Mouse (Mus musculus): ENCODE results near the gene Rasgef1a.
A peak's percentile ranks its signal among the peaks of the same experiment; 100 is the strongest.

Gene Rasgef1a

GRCm38 (mm10) chr6:118022898-118023635 lies 11.8 kb downstream of the Rasgef1a start:
- DNase-seq (ENCODE audit: low read depth, low spot score), result no peak

- no peak for DNase-seq (ENCODE audit: low read depth, low spot score)
Observed at GRCm38 (mm10) chr6:118027036-118027435, 15.8 kb downstream of the Rasgef1a start.

- no peak for DNase-seq (ENCODE audit: low read depth, low spot score)
Observed at GRCm38 (mm10) chr6:118031467-118031866, 20.2 kb downstream of the Rasgef1a start.

GRCm38 (mm10) chr6:118035639-118036038 lies 24.4 kb downstream of the Rasgef1a start:
- DNase-seq (ENCODE audit: low read depth, low spot score), result no peak

- DNase-seq (ENCODE audit: low read depth, low spot score), result no peak
Observed at GRCm38 (mm10) chr6:118036118-118036805, 25.0 kb downstream of the Rasgef1a start.

GRCm38 (mm10) chr6:118036866-118037265 lies 25.6 kb downstream of the Rasgef1a start:
- DNase-seq (ENCODE audit: low read depth, low spot score), result no peak

- no peak for DNase-seq (ENCODE audit: low read depth, low spot score)
Observed at GRCm38 (mm10) chr6:118045180-118045579, 33.9 kb downstream of the Rasgef1a start.

GRCm38 (mm10) chr6:118045892-118046291 lies 34.7 kb downstream of the Rasgef1a start:
- no peak for DNase-seq (ENCODE audit: low read depth, low spot score)

GRCm38 (mm10) chr6:118046511-118046910 lies 35.3 kb downstream of the Rasgef1a start:
- DNase-seq (ENCODE audit: low read depth, low spot score), result no peak

- DNase-seq (ENCODE audit: low read depth, low spot score), result no peak
Observed at GRCm38 (mm10) chr6:118046924-118047323, 35.7 kb downstream of the Rasgef1a start.

GRCm38 (mm10) chr6:118047811-118048505 lies 36.7 kb downstream of the Rasgef1a start:
- no peak for DNase-seq (ENCODE audit: low read depth, low spot score)

GRCm38 (mm10) chr6:118049776-118050175 lies 38.5 kb downstream of the Rasgef1a start:
- no peak for DNase-seq (ENCODE audit: low read depth, low spot score)

GRCm38 (mm10) chr6:118051474-118051873 lies 40.2 kb downstream of the Rasgef1a start:
- DNase-seq (ENCODE audit: low read depth, low spot score), result no peak

GRCm38 (mm10) chr6:118055209-118055608 lies 44.0 kb downstream of the Rasgef1a start:
- DNase-seq (ENCODE audit: low read depth, low spot score), result no peak

GRCm38 (mm10) chr6:118061266-118061665 lies 50.0 kb downstream of the Rasgef1a start:
- no peak for DNase-seq (ENCODE audit: low read depth, low spot score)

- DNase-seq (ENCODE audit: low read depth, low spot score), result no peak
Observed at GRCm38 (mm10) chr6:118063266-118063665, 52.0 kb downstream of the Rasgef1a start.

GRCm38 (mm10) chr6:118064968-118065530 lies 53.8 kb downstream of the Rasgef1a start:
- no peak for DNase-seq (ENCODE audit: low read depth, low spot score)

- no peak for DNase-seq (ENCODE audit: low read depth, low spot score)
Observed at GRCm38 (mm10) chr6:118065837-118066198, 54.6 kb downstream of the Rasgef1a start.

GRCm38 (mm10) chr6:118066199-118067081 lies 55.2 kb downstream of the Rasgef1a start:
- peak; percentile 17 for DNase-seq (ENCODE audit: low read depth, low spot score)

- DNase-seq (ENCODE audit: low read depth, low spot score), result no peak
Observed at GRCm38 (mm10) chr6:118067720-118068119, 56.5 kb downstream of the Rasgef1a start.

GRCm38 (mm10) chr6:118070321-118071012 lies 59.2 kb downstream of the Rasgef1a start:
- DNase-seq (ENCODE audit: low read depth, low spot score), result no peak
